Mouse (Mus musculus): ENCODE results near the gene Coq10a. TPM values are rescaled to one million over a fixed set of nuclear protein-coding genes. Genes with fewer than 3 reads are reported as not detected.
"Not testable (repeated sequence)": the region's sequence is repeated elsewhere in the genome, so short reads cannot be mapped to it uniquely, and the experiment has no call there.

Gene Coq10a
- polyA plus RNA-seq, 1 experiment from 2014 or later: 31.7 TPM

DNA sequence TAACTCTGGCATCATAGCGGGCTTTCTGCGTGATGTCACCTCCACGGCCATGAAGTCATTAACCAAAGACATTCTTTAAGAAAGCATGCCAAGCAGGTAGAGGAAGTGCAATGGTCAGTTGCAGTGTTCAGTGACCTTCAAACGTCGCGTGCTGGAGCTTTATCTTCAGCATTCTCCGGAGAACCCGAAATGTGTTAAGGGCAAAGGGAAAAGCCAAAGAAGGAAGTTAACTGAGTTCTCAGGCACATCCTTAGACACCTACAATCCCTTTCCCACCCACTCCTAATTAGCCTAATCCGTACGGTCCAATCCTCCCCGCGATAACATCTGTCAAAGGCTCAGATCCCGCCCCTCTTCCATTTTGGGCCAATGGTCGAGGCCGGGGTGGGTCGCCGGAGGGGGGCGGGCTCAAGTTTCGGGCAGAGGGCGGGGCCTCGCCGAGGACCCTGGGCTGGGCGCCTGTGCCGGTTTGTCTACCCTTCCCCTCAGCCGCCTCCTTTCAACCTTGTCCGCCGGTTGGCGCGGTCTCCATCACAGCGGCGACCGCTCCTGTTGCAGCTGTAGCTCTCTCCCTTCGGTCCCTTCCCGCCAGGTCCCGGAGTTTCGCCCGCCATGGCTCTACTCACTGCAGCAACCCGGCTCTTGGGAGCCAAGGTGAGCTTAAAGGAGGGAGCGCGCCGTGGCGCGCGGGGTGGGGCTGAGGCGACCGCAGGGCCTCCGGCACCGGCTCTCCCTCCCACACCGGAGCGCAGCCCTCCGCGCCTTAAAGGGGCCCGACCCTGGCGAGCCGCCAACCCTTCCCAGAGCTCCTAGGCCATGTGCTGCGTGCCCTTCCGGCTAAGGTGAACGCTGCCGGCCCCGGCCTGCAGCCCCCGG is 31.3 kb downstream of the Coq10a start, which contains the start of gene Cs:
Cs (plus strand) TSS at position 429 of the 876 bp plus-strand sequence.
- Histone ChIP-seq H3K4me3 (peak within 1 kb of the TSS; percentile 79), H3K9ac (peak within 1 kb of the TSS; percentile 90), H3K36me3 (no peaks in the 10 kb centered on the region), H3K9me3 (replicated peaks) (no peaks in the 10 kb centered on the region), H3K27ac (peak within 1 kb of the TSS; percentile 93), H3K4me2 (replicated peaks) (peak within 1 kb of the TSS; percentile 93), H3K4me1 (peaks cover 21% of the 10 kb centered on the region), H3K27me3 (no peaks in the 10 kb centered on the region)
- 3% methylated on average over 60 of the region's 61 CpGs for WGBS
- peak; percentile 99 for ATAC-seq (ENCODE audit: low FRiP score)

DNA sequence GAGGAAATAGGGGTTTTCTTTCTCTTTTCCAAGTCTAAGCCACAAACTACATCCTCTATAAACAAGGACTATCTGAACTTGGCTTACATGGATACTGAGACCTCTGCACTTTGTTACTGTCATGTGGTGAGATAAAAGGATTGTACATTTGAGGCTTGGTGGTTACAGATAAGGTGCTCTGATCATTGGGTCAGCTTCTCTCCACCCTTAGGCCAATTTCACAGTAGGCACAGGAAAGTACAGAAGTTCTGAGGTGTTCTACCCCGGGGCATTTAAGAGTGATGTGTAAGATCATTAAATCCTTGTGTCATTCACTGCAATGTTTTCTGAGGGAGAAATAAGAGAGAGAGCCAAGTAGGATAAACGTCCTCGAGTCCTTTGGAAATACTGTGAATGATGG is 32.2 kb downstream of the Coq10a start:
- H3K9me3 ChIP-seq (replicated peaks): no peaks in the 10 kb centered on the region
- peaks cover 21% of the 10 kb centered on the region for H3K4me1 ChIP-seq
- peak overlapping the region; percentile 79; the same call in 1 of the 2 replicates for H3K4me3 ChIP-seq
- H3K36me3 ChIP-seq: no peaks in the 10 kb centered on the region
- ATAC-seq (ENCODE audit: low FRiP score): no peak
- no peak overlapping the region for H3K9ac ChIP-seq
- peak overlapping the region; percentile 93 for H3K4me2 ChIP-seq (replicated peaks)
- 86% methylated on average over 3 of the region's 3 CpGs for WGBS
- H3K27me3 ChIP-seq: no peaks in the 10 kb centered on the region
- H3K27ac ChIP-seq: no peak overlapping the region

DNA sequence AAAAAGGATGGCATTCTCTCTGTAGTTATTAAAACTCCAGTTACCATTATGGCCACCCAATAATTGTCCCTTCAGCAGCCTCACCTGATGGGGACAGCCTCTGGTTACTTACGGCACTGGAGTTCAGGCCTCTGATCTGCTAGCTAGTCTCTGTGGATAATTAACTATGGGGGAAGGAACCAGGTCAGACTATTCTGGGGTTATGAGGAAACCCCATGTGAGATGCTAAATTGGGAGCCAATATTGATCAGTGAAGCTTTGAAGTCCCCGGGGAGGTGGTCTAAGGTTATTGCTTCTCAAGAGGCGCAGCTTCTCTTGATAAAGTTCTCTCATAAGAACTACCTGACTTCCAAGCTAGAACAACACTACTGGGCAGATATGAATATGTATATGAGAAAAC is 32.6 kb downstream of the Coq10a start:
- Histone ChIP-seq H3K9ac (no peak overlapping the region), H3K9me3 (replicated peaks) (no peaks in the 10 kb centered on the region), H3K27me3 (no peaks in the 10 kb centered on the region), H3K4me2 (replicated peaks) (no peak overlapping the region; the same call in 1 of the 2 replicates), H3K36me3 (no peaks in the 10 kb centered on the region), H3K4me3 (no peak overlapping the region), H3K4me1 (peaks cover 21% of the 10 kb centered on the region), H3K27ac (no peak overlapping the region)
- ATAC-seq (ENCODE audit: low FRiP score): no peak
- 98% methylated on average over 3 of the region's 3 CpGs for WGBS

DNA sequence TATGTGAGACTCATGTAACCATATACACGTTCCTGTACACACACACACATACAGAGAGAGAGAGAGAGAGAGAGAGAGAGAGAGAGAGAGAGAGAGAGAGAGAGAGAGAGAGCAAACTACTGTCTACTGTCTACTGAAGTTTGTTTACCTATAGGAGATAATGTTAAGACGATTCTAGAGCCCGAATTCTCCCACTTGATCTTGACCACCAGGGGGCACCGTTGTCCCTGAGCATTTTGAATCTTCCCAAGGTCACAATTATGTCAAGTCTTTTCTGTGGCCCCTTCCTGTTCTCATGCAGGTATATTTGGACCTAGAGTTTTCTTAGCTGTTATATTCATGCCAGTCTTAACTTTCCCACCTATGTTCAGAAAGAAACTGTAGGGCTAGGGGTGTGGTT is 33.2 kb downstream of the Coq10a start:
- Histone ChIP-seq H3K4me2 (replicated peaks) (no peak overlapping the region), H3K27ac (no peak overlapping the region), H3K4me3 (no peak overlapping the region), H3K9ac (no peak overlapping the region), H3K36me3 (no peaks in the 10 kb centered on the region), H3K27me3 (no peaks in the 10 kb centered on the region), H3K4me1 (peaks cover 21% of the 10 kb centered on the region), H3K9me3 (replicated peaks) (no peaks in the 10 kb centered on the region)
- 3% methylated on average over 4 of the region's 4 CpGs for WGBS
- ATAC-seq (ENCODE audit: low FRiP score): no peak

DNA sequence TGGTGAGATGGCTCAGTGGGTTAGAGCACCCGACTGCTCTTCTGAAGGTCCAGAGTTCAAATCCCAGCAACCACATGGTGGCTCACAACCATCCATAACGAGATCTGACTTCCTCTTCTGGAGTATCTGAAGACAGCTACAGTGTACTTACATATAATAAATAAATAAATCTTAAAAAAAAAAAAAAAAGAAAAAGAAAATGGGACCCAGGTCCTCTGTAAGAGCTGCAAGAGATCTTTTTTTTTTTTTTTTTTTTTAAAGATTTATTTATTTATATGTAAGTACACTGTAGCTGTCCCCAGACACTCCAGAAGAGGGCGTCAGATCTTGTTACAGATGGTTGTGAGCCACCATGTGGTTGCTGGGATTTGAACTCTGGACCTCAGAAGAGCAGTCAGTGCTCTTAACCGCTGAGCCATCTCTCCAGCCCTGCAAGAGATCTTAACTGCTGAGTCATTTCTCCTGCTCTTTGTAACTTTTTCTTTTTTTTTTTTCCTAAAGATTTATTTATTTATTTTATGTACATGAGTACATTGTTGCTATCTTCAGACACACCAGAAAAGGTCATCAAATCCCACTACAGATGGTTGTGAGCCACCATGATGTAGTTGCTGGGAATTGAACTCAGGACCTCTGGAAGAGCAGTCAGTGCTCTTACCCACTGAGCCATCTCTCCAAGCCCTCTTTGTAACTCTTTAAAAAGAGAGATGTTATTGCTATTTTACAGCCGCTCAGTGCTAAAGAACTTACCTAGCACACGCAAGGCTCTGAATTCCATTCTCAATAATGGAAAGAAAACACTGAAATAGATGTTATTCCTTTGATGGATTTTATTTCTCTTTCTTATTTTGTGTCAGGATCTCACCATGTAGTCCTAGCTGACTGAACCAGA is 36.2 kb downstream of the Coq10a start:
- not testable (repeated sequence) for H3K4me2 ChIP-seq (replicated peaks); H3K9me3 ChIP-seq (replicated peaks); H3K9ac ChIP-seq; H3K4me3 ChIP-seq; H3K27me3 ChIP-seq; H3K4me1 ChIP-seq; ATAC-seq (ENCODE audit: low FRiP score); H3K27ac ChIP-seq
- H3K36me3 ChIP-seq: peaks cover 22% of the 10 kb centered on the region
- 82% methylated on average over 6 of the region's 6 CpGs for WGBS

DNA sequence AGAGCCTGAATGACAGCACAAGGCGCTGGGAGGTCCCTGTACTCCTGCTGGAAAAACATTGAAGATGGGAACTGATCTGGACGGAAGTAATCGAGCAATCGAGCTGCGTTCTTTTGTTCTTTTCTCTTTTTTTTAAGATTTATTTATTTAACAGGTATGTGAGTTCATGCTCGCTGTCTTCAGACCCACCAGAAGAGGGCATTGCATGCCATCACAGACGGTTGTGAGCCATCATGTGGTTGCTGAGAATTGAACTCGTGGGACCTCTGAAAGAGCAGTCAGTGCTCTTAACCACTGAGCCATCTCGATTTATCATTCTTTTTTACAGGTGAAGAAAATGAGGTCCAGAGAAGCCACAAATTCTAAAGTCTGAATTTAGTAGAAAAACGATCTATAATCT is 41.2 kb downstream of the Coq10a start:
- Histone ChIP-seq H3K4me2 (replicated peaks) (no peak overlapping the region), H3K27ac (no peak overlapping the region), H3K4me1 (peaks cover 13% of the 10 kb centered on the region), H3K4me3 (no peak overlapping the region), H3K27me3 (no peaks in the 10 kb centered on the region), H3K36me3 (peaks cover 44% of the 10 kb centered on the region), H3K9ac (no peak overlapping the region), H3K9me3 (replicated peaks) (no peaks in the 10 kb centered on the region)
- 92% methylated on average over 10 of the region's 10 CpGs for WGBS
- ATAC-seq (ENCODE audit: low FRiP score): no peak

DNA sequence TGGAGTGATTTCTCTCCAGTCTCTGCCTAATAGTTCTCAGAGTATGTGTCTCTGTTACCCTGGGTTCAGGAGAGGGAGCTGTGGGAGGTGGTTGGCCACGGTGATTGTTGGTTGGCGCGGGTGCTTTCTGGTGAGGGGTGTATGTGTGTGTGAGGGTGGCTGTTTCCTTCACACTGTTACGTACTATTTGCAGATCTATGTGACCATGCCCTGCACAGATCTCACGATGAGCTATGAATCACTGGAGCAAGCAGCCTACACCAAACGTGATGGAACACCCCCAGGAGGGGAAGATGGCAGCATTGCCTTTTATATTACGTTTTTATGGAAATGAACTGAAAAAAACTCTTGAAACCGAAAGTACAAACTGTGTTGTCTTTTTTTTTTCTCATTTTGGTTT is 42.0 kb downstream of the Coq10a start:
- 93% methylated on average over 8 of the region's 8 CpGs for WGBS
- Histone ChIP-seq H3K9me3 (replicated peaks) (no peaks in the 10 kb centered on the region), H3K4me3 (no peak overlapping the region), H3K27ac (no peak overlapping the region), H3K4me2 (replicated peaks) (no peak overlapping the region), H3K36me3 (peaks cover 44% of the 10 kb centered on the region), H3K9ac (no peak overlapping the region), H3K4me1 (peaks cover 13% of the 10 kb centered on the region), H3K27me3 (no peaks in the 10 kb centered on the region)
- no peak for ATAC-seq (ENCODE audit: low FRiP score)

DNA sequence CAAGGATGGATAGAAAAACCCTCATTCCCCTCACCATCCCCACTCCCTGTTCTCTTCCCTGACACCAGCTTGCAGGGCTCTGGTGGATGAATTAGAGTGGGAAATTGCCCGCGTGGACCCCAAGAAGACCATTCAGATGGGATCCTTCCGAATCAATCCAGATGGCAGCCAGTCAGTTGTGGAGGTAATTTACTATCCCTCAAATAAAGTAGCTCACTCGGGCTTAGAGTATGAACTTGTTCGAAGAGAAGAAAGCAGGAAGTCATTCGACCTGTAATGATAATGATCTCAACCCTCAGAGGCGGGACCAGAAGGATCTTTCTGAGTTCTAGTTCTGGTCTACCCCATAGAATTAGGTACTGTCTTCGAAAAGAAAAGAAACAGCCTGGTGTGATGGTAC is 45.3 kb downstream of the Coq10a start:
- WGBS: 87% methylated on average over 8 of the region's 8 CpGs
- peak overlapping the region; percentile 60 for H3K4me3 ChIP-seq

DNA sequence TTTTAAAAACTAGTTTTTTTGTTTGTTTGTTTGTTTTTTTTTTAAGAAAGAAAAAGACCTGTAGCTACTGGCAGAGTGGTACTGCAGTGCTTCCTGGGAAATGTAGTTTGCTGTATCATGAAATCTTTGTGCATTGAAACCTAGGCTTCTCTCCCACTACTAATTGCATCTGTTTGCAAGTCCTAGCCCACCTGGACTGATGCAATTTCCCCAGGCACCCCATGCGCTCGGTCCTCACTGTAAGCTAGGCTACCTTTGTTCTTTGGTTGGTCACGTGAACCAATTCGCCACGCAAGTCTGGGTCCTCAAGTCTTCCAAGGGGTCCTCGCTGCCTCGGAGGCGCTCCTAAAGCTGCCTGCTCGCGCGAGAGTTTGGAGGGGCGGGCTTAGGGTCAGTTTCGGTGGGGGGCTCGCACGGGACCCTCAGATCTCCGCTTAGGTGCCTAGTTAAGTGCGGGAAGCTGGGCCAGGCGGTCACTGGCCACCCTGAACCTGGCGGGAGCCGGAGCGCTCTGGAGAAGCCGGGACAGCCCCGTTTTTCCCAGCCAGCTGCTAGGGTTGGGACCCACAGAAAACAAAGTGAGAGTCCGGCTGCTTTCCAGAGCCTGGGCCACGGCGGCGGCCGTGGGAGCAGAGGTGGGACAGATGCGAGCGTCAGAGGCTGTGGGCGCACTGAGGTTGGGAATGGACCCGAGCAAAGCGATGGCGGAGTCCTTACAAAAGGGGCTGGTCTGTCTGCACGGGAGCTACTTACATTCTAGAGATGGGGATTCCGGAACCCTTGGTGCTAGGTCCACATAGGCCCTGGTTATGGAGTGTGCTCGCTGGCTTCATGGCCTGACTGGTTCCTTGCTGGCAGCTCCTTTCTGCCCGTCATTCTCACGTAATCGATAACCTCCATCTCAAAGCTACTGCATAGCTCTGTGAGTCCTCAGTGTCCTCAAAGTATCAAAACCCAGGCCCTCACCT is 46.4 kb downstream of the Coq10a start, which contains the start of gene Cnpy2:
Cnpy2 (plus strand) TSS at position 319 of the 968 bp plus-strand sequence.
- H3K9me3 ChIP-seq (replicated peaks): no peaks in the 10 kb centered on the region
- H3K36me3 ChIP-seq: peaks cover 50% of the 10 kb centered on the region
- peak within 1 kb of the TSS; percentile 76 for H3K4me2 ChIP-seq (replicated peaks)
- under 1% methylated on average over 38 of the region's 40 CpGs for WGBS
- H3K9ac ChIP-seq: peak within 1 kb of the TSS; percentile 82
- H3K27me3 ChIP-seq: no peaks in the 10 kb centered on the region
- H3K27ac ChIP-seq: peak within 1 kb of the TSS; percentile 95
- ATAC-seq (ENCODE audit: low FRiP score): peak; percentile 97
- H3K4me3 ChIP-seq: peak within 1 kb of the TSS; percentile 60
- H3K4me1 ChIP-seq: peaks cover 17% of the 10 kb centered on the region

More for the DNA sequence above, 45.3 kb downstream of the Coq10a start:
- Histone ChIP-seq H3K36me3 (peaks cover 50% of the 10 kb centered on the region), H3K4me2 (replicated peaks) (peak overlapping the region; percentile 76), H3K4me1 (peaks cover 17% of the 10 kb centered on the region), H3K9ac (peak overlapping the region; percentile 82), H3K27me3 (no peaks in the 10 kb centered on the region), H3K27ac (peak overlapping the region; percentile 95), H3K9me3 (replicated peaks) (no peaks in the 10 kb centered on the region)
- no peak for ATAC-seq (ENCODE audit: low FRiP score)

DNA sequence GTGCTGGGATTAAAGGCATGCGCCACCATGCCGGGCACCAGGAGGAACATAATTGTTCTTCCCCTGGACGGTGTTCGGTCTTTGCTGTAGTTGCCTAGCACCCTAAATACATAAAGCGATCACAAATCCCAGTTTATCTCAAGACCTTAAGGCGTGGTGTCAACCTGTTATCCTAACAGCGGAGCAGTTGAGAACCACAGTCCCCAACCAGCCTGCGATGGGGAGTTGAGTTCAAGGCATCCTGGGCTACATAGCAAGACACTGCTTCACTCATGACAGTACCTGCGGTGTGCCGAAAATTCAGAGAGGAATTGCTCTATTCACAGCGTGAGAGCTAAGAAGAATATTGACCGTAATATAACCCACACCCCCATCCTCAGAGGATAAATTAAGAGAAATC is 47.2 kb downstream of the Coq10a start:
- Histone ChIP-seq H3K4me2 (replicated peaks) (peak overlapping the region; percentile 76), H3K36me3 (peaks cover 49% of the 10 kb centered on the region), H3K4me1 (peaks cover 17% of the 10 kb centered on the region), H3K27ac (peak overlapping the region; percentile 44; the same call in 1 of the 2 replicates), H3K4me3 (peak overlapping the region; percentile 60; the same call in 1 of the 2 replicates), H3K9ac (peak overlapping the region; percentile 45; the same call in 1 of the 2 replicates), H3K27me3 (no peaks in the 10 kb centered on the region), H3K9me3 (replicated peaks) (no peaks in the 10 kb centered on the region)
- no peak for ATAC-seq (ENCODE audit: low FRiP score)
- 61% methylated on average over 12 of the region's 12 CpGs for WGBS

DNA sequence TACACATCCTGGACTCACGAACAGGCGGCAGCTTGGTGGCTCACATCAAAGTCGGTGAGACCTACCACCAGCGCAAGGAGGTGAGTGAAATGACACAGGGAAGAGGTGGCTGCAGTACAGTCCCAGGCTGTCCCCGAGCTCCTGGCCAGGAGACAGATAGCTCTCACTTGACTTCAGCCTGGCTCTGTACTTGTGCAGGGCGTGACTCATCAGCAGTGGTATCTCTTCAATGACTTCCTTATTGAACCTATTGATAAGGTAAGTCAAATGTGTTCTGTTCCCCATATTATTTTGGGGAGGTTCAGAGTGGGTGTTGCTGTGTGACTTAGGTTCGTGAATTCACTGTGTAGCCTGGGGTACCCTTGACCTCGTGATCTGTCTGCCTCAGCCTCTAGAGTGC is 53.2 kb downstream of the Coq10a start:
- 91% methylated on average over 8 of the region's 8 CpGs for WGBS
- ATAC-seq (ENCODE audit: low FRiP score): no peak
- Histone ChIP-seq H3K4me3 (no peak overlapping the region), H3K27me3 (no peaks in the 10 kb centered on the region), H3K4me2 (replicated peaks) (no peak overlapping the region), H3K9ac (no peak overlapping the region), H3K4me1 (no peaks in the 10 kb centered on the region), H3K9me3 (replicated peaks) (no peaks in the 10 kb centered on the region), H3K36me3 (peaks cover 85% of the 10 kb centered on the region), H3K27ac (no peak overlapping the region)
